In genomic region chr8:71592374-71593170, GRCm38 (mm10) we compare ENCODE assay signal across 8 mouse cellular contexts. TPM values are rescaled to one million over a fixed set of nuclear protein-coding genes. Genes with fewer than 3 reads are reported as not detected.
DNase-seq lines count a peak whose midpoint lies in the region; ATAC-seq lines count a peak whose summit lies in the region.

No protein-coding gene starts in this region.

- no peaks in the 10 kb centered on the region for H3K9me3 ChIP-seq in forebrain, embryonic 14.5 days (replicated peaks; ENCODE audit: control insufficient read depth, low read length)

- ATAC-seq in forebrain, embryonic 14.5 days, result peak; percentile 71

- H3K9ac ChIP-seq in forebrain, embryonic 14.5 days (ENCODE audit: low read length), result peak overlapping the region; percentile 93

- 4% methylated on average over 60 of the region's 60 CpGs for WGBS in forebrain, embryonic 14.5 days

- H3K4me1 ChIP-seq in forebrain, embryonic 14.5 days (ENCODE audit: control insufficient read depth, insufficient read depth, low read length), result peaks cover 14% of the 10 kb centered on the region

- intact Hi-C loops in heart, postnatal 25 days (cut with DNase I), result no loop called here

- H3K4me3 ChIP-seq in forebrain, embryonic 14.5 days (ENCODE audit: low read depth, low read length), result peak overlapping the region; percentile 62

- H3K27me3 ChIP-seq in forebrain, embryonic 14.5 days (replicated peaks; ENCODE audit: control insufficient read depth, insufficient read depth, low read length), result no peaks in the 10 kb centered on the region

- peak overlapping the region; percentile 95 for H3K27ac ChIP-seq in forebrain, embryonic 14.5 days (ENCODE audit: low read depth, low read length)

- H3K4me2 ChIP-seq in forebrain, embryonic 14.5 days (ENCODE audit: low read length), result peak overlapping the region; percentile 96

- DNase-seq in CD8-positive naive resting alpha-beta T cell, adult 2 months (ENCODE audit: low read depth in 2 of 2, low spot score in 2 of 2), result peak; percentile 42 to 46
- peak; percentile 79 to 87 for DNase-seq in adrenal gland, postnatal 36 days
- peak; percentile 69 for DNase-seq in forebrain, embryonic 14.5 days (ENCODE audit: low spot score)
- DNase-seq in heart, postnatal 25 days (ENCODE audit: low spot score), result peak; percentile 64
- DNase-seq in layer of hippocampus, adult 18-20 months (ENCODE audit: low spot score in 2 of 2), result peak; percentile 91 to 95
- peak; percentile 71 to 79 for DNase-seq in lung, adult 18-20 months
- peak; percentile 94 for DNase-seq in right cerebral cortex, adult 18-20 months
- DNase-seq in Muller cell, postnatal 12 days (ENCODE audit: inconsistent ontology term), result no peak

- peaks cover 12% of the 10 kb centered on the region; the same call in 1 of the 2 replicates for H3K36me3 ChIP-seq in forebrain, embryonic 14.5 days (ENCODE audit: control insufficient read depth, insufficient read depth, low read length)

RNA-seq across cellular contexts. Expression of gene Pgls, which starts 0.6 kb away (rescaled TPM):
- 100 to 1,000 TPM; 137 to 165 TPM for total RNA-seq in adrenal gland, postnatal 36 days (2021)
- 233 and 279 TPM in 2 replicates for polyA plus RNA-seq in forebrain, embryonic 14.5 days (2014; fragmentation: Nextera tagmentation; extraction: Ambion mirVana)
- 10 to 100 TPM; 68.1 to 75.9 TPM for total RNA-seq in heart, postnatal 25 days (2021)
- total RNA-seq in layer of hippocampus, adult 18-20 months (2021), result 10 to 100 TPM; 32.0 to 33.1 TPM

RNA-seq across cellular contexts. Expression of gene Fam129c, which starts 4.9 kb away (rescaled TPM):
- 1 to 10 TPM; 1.8 to 3.7 TPM for total RNA-seq in adrenal gland, postnatal 36 days (2021)
- polyA plus RNA-seq in forebrain, embryonic 14.5 days (2014; fragmentation: Nextera tagmentation; extraction: Ambion mirVana), result 4.1 and 4.5 TPM in 2 replicates
- total RNA-seq in heart, postnatal 25 days (2021), result 1 to 10 TPM in 1 of 2 experiments, under 1 TPM in 1; 0.81 to 1.5 TPM
- total RNA-seq in layer of hippocampus, adult 18-20 months (2021), result 1 to 10 TPM; 2.5 to 3.1 TPM

RNA-seq across cellular contexts. Expression of gene Colgalt1, which starts 18.2 kb away (rescaled TPM):
- total RNA-seq in adrenal gland, postnatal 36 days (2021), result 10 to 100 TPM; 57.4 to 61.8 TPM
- 45.3 and 47.2 TPM in 2 replicates for polyA plus RNA-seq in forebrain, embryonic 14.5 days (2014; fragmentation: Nextera tagmentation; extraction: Ambion mirVana)
- total RNA-seq in heart, postnatal 25 days (2021), result 10 to 100 TPM; 41.3 to 43.1 TPM
- total RNA-seq in layer of hippocampus, adult 18-20 months (2021), result 10 to 100 TPM; 53.7 to 54.1 TPM

RNA-seq across cellular contexts. Expression of gene Slc27a1, which starts 23.9 kb away (rescaled TPM):
- total RNA-seq in adrenal gland, postnatal 36 days (2021), result 100 to 1,000 TPM; 177 to 245 TPM
- 25.8 and 31.5 TPM in 2 replicates for polyA plus RNA-seq in forebrain, embryonic 14.5 days (2014; fragmentation: Nextera tagmentation; extraction: Ambion mirVana)
- 100 to 1,000 TPM; 140 to 143 TPM for total RNA-seq in heart, postnatal 25 days (2021)
- total RNA-seq in layer of hippocampus, adult 18-20 months (2021), result 100 to 1,000 TPM; 105 to 126 TPM

RNA-seq across cellular contexts. Expression of gene Nxnl1, which starts 26.2 kb away (rescaled TPM):
- 1 to 10 TPM in 1 of 2 experiments, under 1 TPM in 1; 0.73 to 1.7 TPM for total RNA-seq in adrenal gland, postnatal 36 days (2021)
- not detected in 2 replicates for polyA plus RNA-seq in forebrain, embryonic 14.5 days (2014; fragmentation: Nextera tagmentation; extraction: Ambion mirVana)
- total RNA-seq in heart, postnatal 25 days (2021), result under 1 TPM; 0.14 to 0.31 TPM
- total RNA-seq in layer of hippocampus, adult 18-20 months (2021), result under 1 TPM; 0.12 to 0.15 TPM
